Mouse (Mus musculus): Measurements from ENCODE around the gene Slc8b1. TPM values are rescaled to one million over a fixed set of nuclear protein-coding genes. Genes with fewer than 3 reads are reported as not detected.

Slc8b1 gene
- total and polyA plus RNA-seq, 2 experiments from 2014 or later: 2.5 to 3.7 TPM

GRCm38 (mm10) chr5:120562956-120563913 is 52.3 kb downstream of the Slc8b1 start:
- H3K9ac ChIP-seq (replicated peaks; ENCODE audit: low read length): no peak overlapping the region
- H3K9me3 ChIP-seq (ENCODE audit: low read length): no peaks in the 10 kb centered on the region
- H3K4me2 ChIP-seq (ENCODE audit: low read depth, low read length): no peak overlapping the region
- no peak for TF ChIP-seq CTCF (IDR thresholded peaks at IDR 0.05; ENCODE audit: low read depth)
- H3K36me3 ChIP-seq (ENCODE audit: insufficient read depth, low read length): no peaks in the 10 kb centered on the region
- DNase-seq (ENCODE audit: low spot score) (peak; percentile 15), ATAC-seq (no peak)
- no peak overlapping the region for H3K4me3 ChIP-seq (ENCODE audit: low read length)
- H3K27me3 ChIP-seq (ENCODE audit: insufficient read depth, low read length): no peaks in the 10 kb centered on the region
- peaks cover 46% of the 10 kb centered on the region for H3K4me1 ChIP-seq (ENCODE audit: insufficient read depth, low read length)
- H3K27ac ChIP-seq: peak overlapping the region; percentile 66
- WGBS: 61% methylated on average over 28 of the region's 28 CpGs

GRCm38 (mm10) chr5:120563914-120564311 is 52.9 kb downstream of the Slc8b1 start:
- Histone ChIP-seq H3K27ac (no peak overlapping the region), H3K9ac (replicated peaks; ENCODE audit: low read length) (no peak overlapping the region), H3K4me2 (ENCODE audit: low read depth, low read length) (no peak overlapping the region), H3K4me1 (ENCODE audit: insufficient read depth, low read length) (peaks cover 49% of the 10 kb centered on the region), H3K9me3 (ENCODE audit: low read length) (no peaks in the 10 kb centered on the region), H3K4me3 (ENCODE audit: low read length) (no peak overlapping the region), H3K36me3 (ENCODE audit: insufficient read depth, low read length) (no peaks in the 10 kb centered on the region), H3K27me3 (ENCODE audit: insufficient read depth, low read length) (no peaks in the 10 kb centered on the region)
- no peak for TF ChIP-seq CTCF (IDR thresholded peaks at IDR 0.05; ENCODE audit: low read depth)
- WGBS: 68% methylated on average over 4 of the region's 4 CpGs
- ATAC-seq (no peak), DNase-seq (ENCODE audit: low spot score) (no peak)

GRCm38 (mm10) chr5:120565171-120565905 is 54.4 kb downstream of the Slc8b1 start:
- no peaks in the 10 kb centered on the region for H3K36me3 ChIP-seq (ENCODE audit: insufficient read depth, low read length)
- H3K27me3 ChIP-seq (ENCODE audit: insufficient read depth, low read length): no peaks in the 10 kb centered on the region
- DNase-seq (ENCODE audit: low spot score): peak; percentile 44
- no peak overlapping the region; the same call in 1 of the 2 replicates for H3K4me2 ChIP-seq (ENCODE audit: low read depth, low read length)
- no peak overlapping the region for H3K4me3 ChIP-seq (ENCODE audit: low read length)
- WGBS: 22% methylated on average over 15 of the region's 15 CpGs
- TF ChIP-seq CTCF (IDR thresholded peaks at IDR 0.05; ENCODE audit: low read depth): no peak
- H3K4me1 ChIP-seq (ENCODE audit: insufficient read depth, low read length): peaks cover 59% of the 10 kb centered on the region
- H3K9me3 ChIP-seq (ENCODE audit: low read length): no peaks in the 10 kb centered on the region
- 0 out of 2 replicates have a peak overlapping the region, but pooled peaks have one; percentile 0 for H3K9ac ChIP-seq (replicated peaks; ENCODE audit: low read length)
- H3K27ac ChIP-seq: peak overlapping the region; percentile 82
- ATAC-seq: no peak

GRCm38 (mm10) chr5:120566101-120566500 is 55.1 kb downstream of the Slc8b1 start:
- TF ChIP-seq CTCF (IDR thresholded peaks at IDR 0.05; ENCODE audit: low read depth): no peak
- Histone ChIP-seq H3K36me3 (ENCODE audit: insufficient read depth, low read length) (no peaks in the 10 kb centered on the region), H3K4me2 (ENCODE audit: low read depth, low read length) (no peak overlapping the region), H3K4me3 (ENCODE audit: low read length) (no peak overlapping the region), H3K27me3 (ENCODE audit: insufficient read depth, low read length) (no peaks in the 10 kb centered on the region), H3K27ac (peak overlapping the region; percentile 82), H3K9me3 (ENCODE audit: low read length) (no peaks in the 10 kb centered on the region), H3K4me1 (ENCODE audit: insufficient read depth, low read length) (peaks cover 58% of the 10 kb centered on the region), H3K9ac (replicated peaks; ENCODE audit: low read length) (0 out of 2 replicates have a peak overlapping the region, but pooled peaks have one; percentile 0)
- 24% methylated on average over 5 of the region's 5 CpGs for WGBS
- DNase-seq (ENCODE audit: low spot score): peak; percentile 94
- peak; percentile 54 for ATAC-seq

- WGBS: 30% methylated on average over 9 of the region's 9 CpGs
- H3K4me1 ChIP-seq (ENCODE audit: insufficient read depth, low read length): peaks cover 63% of the 10 kb centered on the region
- peak overlapping the region; percentile 31; the same call in 1 of the 2 replicates for H3K9ac ChIP-seq (replicated peaks; ENCODE audit: low read length)
These were observed 55.8 kb downstream of the Slc8b1 start for GRCm38 (mm10) chr5:120566681-120567252.

GRCm38 (mm10) chr5:120567253-120567701 is 56.3 kb downstream of the Slc8b1 start:
- H3K9ac ChIP-seq (replicated peaks; ENCODE audit: low read length): peak overlapping the region; percentile 31
- peak; percentile 34 for ATAC-seq
- 9% methylated on average over 20 of the region's 21 CpGs for WGBS
- H3K27ac ChIP-seq: peak overlapping the region; percentile 82
- DNase-seq (ENCODE audit: low spot score): peak; percentile 81
- H3K4me3 ChIP-seq (ENCODE audit: low read length): no peak overlapping the region
- H3K27me3 ChIP-seq (ENCODE audit: insufficient read depth, low read length): no peaks in the 10 kb centered on the region
- H3K4me2 ChIP-seq (ENCODE audit: low read depth, low read length): peak overlapping the region; percentile 20; the same call in 1 of the 2 replicates
- H3K36me3 ChIP-seq (ENCODE audit: insufficient read depth, low read length): no peaks in the 10 kb centered on the region
- 0 out of 2 replicates have a peak, but pooled peaks have one; percentile 22 for TF ChIP-seq CTCF (IDR thresholded peaks at IDR 0.05; ENCODE audit: low read depth)
- H3K9me3 ChIP-seq (ENCODE audit: low read length): no peaks in the 10 kb centered on the region
- H3K4me1 ChIP-seq (ENCODE audit: insufficient read depth, low read length): peaks cover 63% of the 10 kb centered on the region

More at GRCm38 (mm10) chr5:120566681-120567252, 55.8 kb downstream of the Slc8b1 start:
- Histone ChIP-seq H3K27me3 (ENCODE audit: insufficient read depth, low read length) (no peaks in the 10 kb centered on the region), H3K9me3 (ENCODE audit: low read length) (no peaks in the 10 kb centered on the region), H3K27ac (peak overlapping the region; percentile 82), H3K36me3 (ENCODE audit: insufficient read depth, low read length) (no peaks in the 10 kb centered on the region), H3K4me2 (ENCODE audit: low read depth, low read length) (no peak overlapping the region), H3K4me3 (ENCODE audit: low read length) (no peak overlapping the region)
- peak; percentile 48 for DNase-seq (ENCODE audit: low spot score)
- no peak for TF ChIP-seq CTCF (IDR thresholded peaks at IDR 0.05; ENCODE audit: low read depth)
- no peak for ATAC-seq

All from hindbrain, postnatal 0 days (tissue).